8 mouse cellular contexts compared by ENCODE assay signal in genomic region chr12:21286243-21286622, GRCm38 (mm10). TPM values are rescaled to one million over a fixed set of nuclear protein-coding genes. Genes with fewer than 3 reads are reported as not detected.
DNase-seq lines count a peak whose midpoint lies in the region; ATAC-seq and TF ChIP-seq lines count a peak whose summit lies in the region.

Itgb1bp1 (minus strand) TSS chr12:21286284.

- peaks cover 13 to 47% of the 10 kb centered on the region in 2 experiments for H3K36me3 ChIP-seq in CH12.LX (replicated peaks in 1 of 2; ENCODE audit: control insufficient read depth in 1 of 2, insufficient read depth in 1 of 2, low read length in 1 of 2)
- H3K36me3 ChIP-seq in heart, embryonic 13.5 days: peaks cover 19% of the 10 kb centered on the region
- peaks cover under 1% of the 10 kb centered on the region; the same call in 1 of the 2 replicates for H3K36me3 ChIP-seq in kidney, postnatal 0 days (ENCODE audit: insufficient read depth, low read length)
- peaks cover 2% of the 10 kb centered on the region; the same call in 1 of the 2 replicates for H3K36me3 ChIP-seq in liver, adult 2 months (ENCODE audit: control insufficient read depth, insufficient read depth, low read length)
- no peaks in the 10 kb centered on the region for H3K36me3 ChIP-seq in stomach, embryonic 14.5 days (ENCODE audit: control insufficient read depth, insufficient read depth, low read length)

- peak within 1 kb of the TSS; percentile 70 for H3K4me2 ChIP-seq in CH12.LX (ENCODE audit: insufficient read depth, low read depth, poor library complexity, severe bottlenecking)
- peak within 1 kb of the TSS; percentile 90 for H3K4me2 ChIP-seq in heart, embryonic 13.5 days
- H3K4me2 ChIP-seq in kidney, postnatal 0 days (ENCODE audit: low read length): peak within 1 kb of the TSS; percentile 73
- H3K4me2 ChIP-seq in stomach, embryonic 14.5 days (replicated peaks; ENCODE audit: low read depth, low read length): peak within 1 kb of the TSS; percentile 85

- peak within 1 kb of the TSS; percentile 90 for H3K9ac ChIP-seq in CH12.LX (ENCODE audit: insufficient read depth, low read depth)
- H3K9ac ChIP-seq in heart, embryonic 13.5 days: peak within 1 kb of the TSS; percentile 98
- H3K9ac ChIP-seq in kidney, postnatal 0 days (ENCODE audit: low read depth, low read length): peak within 1 kb of the TSS; percentile 90
- H3K9ac ChIP-seq in liver, adult 2 months (ENCODE audit: low read depth, low read length): peak within 1 kb of the TSS; percentile 90
- H3K9ac ChIP-seq in stomach, embryonic 14.5 days (replicated peaks; ENCODE audit: low read depth, low read length): peak within 1 kb of the TSS; percentile 90

- DNase-seq in CH12.LX (ENCODE audit: extremely low read depth): peak; percentile 98
- DNase-seq in c-Kit-negative CD71-positive TER-119-positive erythroid progenitor cells, embryonic 14.5 days (ENCODE audit: low read depth, low spot score): peak; percentile 96
- peak; percentile 62 for DNase-seq in fat pad, adult 2 months (ENCODE audit: extremely low read depth, low read depth, low spot score)
- DNase-seq in kidney, postnatal 0 days (ENCODE audit: low spot score): peak; percentile 99
- peak; percentile 91 for DNase-seq in liver, adult 2 months (ENCODE audit: extremely low read depth, low read depth, low spot score)

- H3K79me2 ChIP-seq in CH12.LX (replicated peaks; ENCODE audit: control insufficient read depth, extremely low read depth, insufficient read depth, poor library complexity, severe bottlenecking): peaks cover 46% of the 10 kb centered on the region
- peaks cover 3% of the 10 kb centered on the region; the same call in 1 of the 2 replicates for H3K79me2 ChIP-seq in liver, adult 2 months (ENCODE audit: control insufficient read depth, insufficient read depth, low read length)

- in situ Hi-C loops in CH12.LX (cut with MboI; ENCODE audit: low pct_ligation_motif_present, low pct_unique_long_range_greater_than_20kb, low sequenced_read_pairs): loop anchor here (25.0 kb wide), 1 partner anchor 326 kb away; no protein-coding TSS in a partner anchor

- H3K4me3 ChIP-seq in CH12.LX (replicated peaks in 1 of 3; ENCODE audit: low read depth in 2 of 3, low read length in 2 of 3, poor library complexity in 1 of 3): peak within 1 kb of the TSS; percentile 90 to 94 (median 92)
- H3K4me3 ChIP-seq in heart, embryonic 13.5 days: peak within 1 kb of the TSS; percentile 95
- peak within 1 kb of the TSS; percentile 75 for H3K4me3 ChIP-seq in kidney, postnatal 0 days (replicated peaks; ENCODE audit: low read depth, low read length)
- peak within 1 kb of the TSS; percentile 95 for H3K4me3 ChIP-seq in liver, adult 2 months (ENCODE audit: insufficient read depth, low read depth, low read length)
- peak within 1 kb of the TSS; percentile 82 for H3K4me3 ChIP-seq in stomach, embryonic 14.5 days (ENCODE audit: low read depth, low read length)

- dilution Hi-C loops in CH12.LX (cut with MboI; ENCODE audit: extremely low pct_ligation_motif_present, extremely low pct_unique_long_range_greater_than_20kb, low sequenced_read_pairs): no loop called here

- H3K4me1 ChIP-seq in CH12.LX (ENCODE audit: control insufficient read depth in 1 of 2, insufficient read depth in 2 of 2): peaks cover 6 to 17% of the 10 kb centered on the region in 2 experiments; a peak in 3 of 4 replicates
- peaks cover 28% of the 10 kb centered on the region for H3K4me1 ChIP-seq in heart, embryonic 13.5 days
- H3K4me1 ChIP-seq in kidney, postnatal 0 days (replicated peaks; ENCODE audit: insufficient read depth, low read length): peaks cover 11% of the 10 kb centered on the region
- H3K4me1 ChIP-seq in liver, adult 2 months (ENCODE audit: control insufficient read depth, insufficient read depth, low read length): peaks cover 8% of the 10 kb centered on the region
- H3K4me1 ChIP-seq in stomach, embryonic 14.5 days (ENCODE audit: control insufficient read depth, insufficient read depth, low read length): peaks cover 12% of the 10 kb centered on the region; the same call in 1 of the 2 replicates

- no peak for TF ChIP-seq EP300 in CH12.LX (IDR thresholded peaks at IDR 0.05; ENCODE audit: low read length)

- peak within 1 kb of the TSS; percentile 74 for H3K27ac ChIP-seq in CH12.LX (ENCODE audit: insufficient read depth, low read depth)
- H3K27ac ChIP-seq in heart, embryonic 13.5 days (replicated peaks): peak within 1 kb of the TSS; percentile 88
- H3K27ac ChIP-seq in kidney, postnatal 0 days: peak within 1 kb of the TSS; percentile 90
- H3K27ac ChIP-seq in liver, adult 2 months (replicated peaks; ENCODE audit: insufficient read depth, low read depth, low read length): peak within 1 kb of the TSS; percentile 78
- peak within 1 kb of the TSS; percentile 89 for H3K27ac ChIP-seq in stomach, embryonic 14.5 days (ENCODE audit: low read length)

- peak; percentile 72 for TF ChIP-seq POLR2A in CH12.LX (IDR thresholded peaks at IDR 0.05; ENCODE audit: low read depth, low read length)
- 0 out of 2 replicates have a peak, but pooled peaks have one; percentile 4 for TF ChIP-seq POLR2A in liver, adult 2 months (IDR thresholded peaks at IDR 0.05; ENCODE audit: extremely low read depth, insufficient read depth, low read length)

- H3K9me3 ChIP-seq in CH12.LX (replicated peaks; ENCODE audit: low read length): no peaks in the 10 kb centered on the region
- no peaks in the 10 kb centered on the region for H3K9me3 ChIP-seq in heart, embryonic 13.5 days
- H3K9me3 ChIP-seq in kidney, postnatal 0 days (replicated peaks; ENCODE audit: low read length): no peaks in the 10 kb centered on the region
- H3K9me3 ChIP-seq in stomach, embryonic 14.5 days (ENCODE audit: control insufficient read depth, low read depth, low read length): no peaks in the 10 kb centered on the region

- WGBS in heart, embryonic 13.5 days: 0% methylated on average over 28 of the region's 28 CpGs
- under 1% methylated on average over 28 of the region's 28 CpGs for WGBS in kidney, postnatal 0 days
- WGBS in liver, adult 2 months: under 1% methylated on average over 28 of the region's 28 CpGs
- under 1% methylated on average over 28 of the region's 28 CpGs for WGBS in stomach, embryonic 14.5 days

- peak; percentile 91; the same call in 1 of the 2 replicates for ATAC-seq in heart, embryonic 13.5 days (ENCODE audit: extremely low read depth, insufficient number of reproducible peaks, low FRiP score, low TSS enrichment)
- ATAC-seq in kidney, postnatal 0 days (replicated peaks; ENCODE audit: low FRiP score, low read depth): peak; percentile 96
- ATAC-seq in monocyte, adult 5-6 weeks (replicated peaks; ENCODE audit: insufficient number of reproducible peaks, low FRiP score, low TSS enrichment, poor library complexity, severe bottlenecking): peak; percentile 91
- ATAC-seq in stomach, embryonic 14.5 days (ENCODE audit: insufficient number of reproducible peaks, insufficient read depth, low FRiP score, low read depth): peak; percentile 96

- H3K27me3 ChIP-seq in CH12.LX (replicated peaks): no peaks in the 10 kb centered on the region
- no peaks in the 10 kb centered on the region for H3K27me3 ChIP-seq in heart, embryonic 13.5 days (replicated peaks)
- no peaks in the 10 kb centered on the region for H3K27me3 ChIP-seq in kidney, postnatal 0 days (ENCODE audit: insufficient read depth, low read length)
- H3K27me3 ChIP-seq in liver, adult 2 months (ENCODE audit: control insufficient read depth, insufficient read depth, low read length): no peaks in the 10 kb centered on the region
- H3K27me3 ChIP-seq in stomach, embryonic 14.5 days (ENCODE audit: control insufficient read depth, insufficient read depth, low read length): no peaks in the 10 kb centered on the region

- no peak for TF ChIP-seq CTCF in CH12.LX (conservative IDR thresholded peaks at IDR 0.05 in 1 of 2, IDR thresholded peaks at IDR 0.05 in 1 of 2; ENCODE audit: low read depth in 2 of 2, low read length in 2 of 2)
- TF ChIP-seq CTCF in kidney, postnatal 0 days (IDR thresholded peaks at IDR 0.05; ENCODE audit: low read depth): no peak
- TF ChIP-seq CTCF in liver, adult 2 months (IDR thresholded peaks at IDR 0.05; ENCODE audit: low read depth, low read length): no peak

- TF ChIP-seq RAD21 in CH12.LX (IDR thresholded peaks at IDR 0.05; ENCODE audit: low read depth, low read length): no peak

TF ChIP-seq in CH12.LX, 34 proteins besides CTCF, POLR2A, EP300 and RAD21 (continues in another document):
- TF ChIP-seq NELFE (IDR thresholded peaks at IDR 0.05; ENCODE audit: low read depth, low read length) (peak; percentile 67), BHLHE40 (IDR thresholded peaks at IDR 0.05; ENCODE audit: low read depth, low read length) (no peak), ZNF384 (IDR thresholded peaks at IDR 0.05; ENCODE audit: low read depth, low read length) (no peak; the same call in none of the 2 replicates), TBP (conservative IDR thresholded peaks at IDR 0.05; ENCODE audit: low read depth, low read length) (peak; percentile 75), UBTF (IDR thresholded peaks at IDR 0.05; ENCODE audit: low read depth, low read length) (no peak), NRF1 (IDR thresholded peaks at IDR 0.05; ENCODE audit: low read depth, low read length) (peak; percentile 93), ZKSCAN1 (IDR thresholded peaks at IDR 0.05; ENCODE audit: borderline replicate concordance, low read depth, low read length) (no peak), IRF4 (IDR thresholded peaks at IDR 0.05; ENCODE audit: low read depth, low read length) (peak; percentile 57), SIN3A (IDR thresholded peaks at IDR 0.05; ENCODE audit: low read length) (peak; percentile 91), JUN (IDR thresholded peaks at IDR 0.05; ENCODE audit: insufficient read depth, low read depth, low read length) (no peak), MEF2A (IDR thresholded peaks at IDR 0.05; ENCODE audit: borderline replicate concordance, low read depth, low read length) (no peak; the same call in 1 of the 2 replicates), MYC (IDR thresholded peaks at IDR 0.05; ENCODE audit: low read depth, low read length) (no peak; the same call in 1 of the 2 replicates), MAFK (IDR thresholded peaks at IDR 0.05; ENCODE audit: insufficient replicate concordance, low read length) (no peak), ZMIZ1 (IDR thresholded peaks at IDR 0.05; ENCODE audit: low read depth, low read length) (no peak; the same call in 1 of the 2 replicates), CHD2 (IDR thresholded peaks at IDR 0.05; ENCODE audit: low read length) (peak; percentile 39)

RNA-seq across cellular contexts. Expression of gene Itgb1bp1, which starts in this region (rescaled TPM):
- total RNA-seq in CH12.LX (2012; rRNA removed) (37.7 and 44.1 TPM in 2 replicates), CH12.LX (2014; rRNA removed) (57.9 and 69.8 TPM in 2 replicates)
- 77.5 and 83.6 TPM in 2 replicates for polyA plus RNA-seq in CH12.LX (2012; ENCODE audit: insufficient read length, low read depth)
- 33.4 and 37.7 TPM in 2 replicates for polyA plus RNA-seq in heart, embryonic 13.5 days (2015; fragmentation: Nextera tagmentation; extraction: Ambion mirVana)
- 50.9 and 52.6 TPM in 2 replicates for polyA plus RNA-seq in kidney, postnatal 0 days (2015; fragmentation: Nextera tagmentation; extraction: Ambion mirVana)
- 17.3 and 26.4 TPM in 2 replicates for total RNA-seq in liver, adult 2 months (2014; rRNA removed)
- polyA plus RNA-seq in liver, adult 2 months (2012; rRNA removed): 7.0 and 8.3 TPM in 2 replicates
- total RNA-seq in monocyte, adult 5-6 weeks (2017): 25.2 to 56.4 TPM (median 39.1 TPM) in 3 replicates
- 51.0 and 57.6 TPM in 2 replicates for polyA plus RNA-seq in stomach, embryonic 14.5 days (2014; fragmentation: Nextera tagmentation; extraction: Ambion mirVana)

Comparison
In these comparisons a context has a peak if more than half of its experiments do, and no peak if none do; other contexts are left out.
1. Peak in every context shown above with its lines: DNase-seq, ATAC-seq, H3K4me3 ChIP-seq and H3K27ac ChIP-seq.